Mouse (Mus musculus): ENCODE data around the gene Snrpa1. TPM values are rescaled to one million over a fixed set of nuclear protein-coding genes. Genes with fewer than 3 reads are reported as not detected.

The Snrpa1 gene
- polyA plus RNA-seq, 1 experiment from 2014 or later, result 58.0 TPM

- peak; percentile 42 for DNase-seq (ENCODE audit: low spot score)
Observed at GRCm38 (mm10) chr7:66109855-66110635, 51.2 kb downstream of the Snrpa1 start.

GRCm38 (mm10) chr7:66110636-66111112 lies 51.9 kb downstream of the Snrpa1 start:
- Histone ChIP-seq H3K27ac (ENCODE audit: low read length) (peak overlapping the region; percentile 86), H3K4me2 (replicated peaks; ENCODE audit: low read depth, low read length) (peak overlapping the region; percentile 89), H3K9me3 (ENCODE audit: low read length) (no peaks in the 10 kb centered on the region), H3K9ac (replicated peaks; ENCODE audit: low read depth) (peak overlapping the region; percentile 81), H3K27me3 (replicated peaks; ENCODE audit: insufficient read depth, low read length) (no peaks in the 10 kb centered on the region), H3K4me1 (ENCODE audit: insufficient read depth, low read depth, low read length) (peaks cover 12% of the 10 kb centered on the region; the same call in 1 of the 2 replicates), H3K36me3 (ENCODE audit: insufficient read depth, low read length) (no peaks in the 10 kb centered on the region), H3K4me3 (ENCODE audit: low read depth, low read length) (peak overlapping the region; percentile 74)
- ATAC-seq, result no peak
- TF ChIP-seq CTCF (IDR thresholded peaks at IDR 0.05) (no peak), EP300 (IDR thresholded peaks at IDR 0.05) (no peak)
- DNase-seq (ENCODE audit: low spot score), result no peak
- 2% methylated on average over 10 of the region's 10 CpGs for WGBS

More at GRCm38 (mm10) chr7:66109855-66110635, 51.2 kb downstream of the Snrpa1 start:
- H3K4me2 ChIP-seq (replicated peaks; ENCODE audit: low read depth, low read length), result peak overlapping the region; percentile 89
- peaks cover 16% of the 10 kb centered on the region; the same call in 1 of the 2 replicates for H3K4me1 ChIP-seq (ENCODE audit: insufficient read depth, low read depth, low read length)
- H3K27me3 ChIP-seq (replicated peaks; ENCODE audit: insufficient read depth, low read length), result no peaks in the 10 kb centered on the region
- H3K27ac ChIP-seq (ENCODE audit: low read length), result peak overlapping the region; percentile 86
- TF ChIP-seq CTCF (IDR thresholded peaks at IDR 0.05) (no peak), EP300 (IDR thresholded peaks at IDR 0.05) (no peak)
- ATAC-seq, result peak; percentile 12
- H3K36me3 ChIP-seq (ENCODE audit: insufficient read depth, low read length), result no peaks in the 10 kb centered on the region
- under 1% methylated on average over 43 of the region's 77 CpGs for WGBS
- H3K9ac ChIP-seq (replicated peaks; ENCODE audit: low read depth), result peak overlapping the region; percentile 81
- no peaks in the 10 kb centered on the region for H3K9me3 ChIP-seq (ENCODE audit: low read length)
- H3K4me3 ChIP-seq (ENCODE audit: low read depth, low read length), result peak overlapping the region; percentile 74

- peak overlapping the region; percentile 86; the same call in 1 of the 2 replicates for H3K27ac ChIP-seq (ENCODE audit: low read length)
- peaks cover 10% of the 10 kb centered on the region; the same call in 1 of the 2 replicates for H3K4me1 ChIP-seq (ENCODE audit: insufficient read depth, low read depth, low read length)
- 60% methylated on average over 10 of the region's 10 CpGs for WGBS
Observed at GRCm38 (mm10) chr7:66111211-66111610, 52.4 kb downstream of the Snrpa1 start.

GRCm38 (mm10) chr7:66113561-66113960 lies 54.8 kb downstream of the Snrpa1 start:
- peaks cover 5% of the 10 kb centered on the region; the same call in 1 of the 2 replicates for H3K4me1 ChIP-seq (ENCODE audit: insufficient read depth, low read depth, low read length)
- no peak overlapping the region for H3K27ac ChIP-seq (ENCODE audit: low read length)
- H3K27me3 ChIP-seq (replicated peaks; ENCODE audit: insufficient read depth, low read length), result no peaks in the 10 kb centered on the region
- no peaks in the 10 kb centered on the region for H3K9me3 ChIP-seq (ENCODE audit: low read length)
- DNase-seq (ENCODE audit: low spot score) (no peak), ATAC-seq (no peak)
- no peaks in the 10 kb centered on the region for H3K36me3 ChIP-seq (ENCODE audit: insufficient read depth, low read length)
- TF ChIP-seq EP300 (IDR thresholded peaks at IDR 0.05) (no peak), CTCF (IDR thresholded peaks at IDR 0.05) (no peak)
- no peak overlapping the region for H3K9ac ChIP-seq (replicated peaks; ENCODE audit: low read depth)
- no peak overlapping the region for H3K4me3 ChIP-seq (ENCODE audit: low read depth, low read length)
- 69% methylated on average over 3 of the region's 3 CpGs for WGBS
- no peak overlapping the region for H3K4me2 ChIP-seq (replicated peaks; ENCODE audit: low read depth, low read length)

More at GRCm38 (mm10) chr7:66111211-66111610, 52.4 kb downstream of the Snrpa1 start:
- no peaks in the 10 kb centered on the region for H3K27me3 ChIP-seq (replicated peaks; ENCODE audit: insufficient read depth, low read length)
- DNase-seq (ENCODE audit: low spot score), result no peak
- TF ChIP-seq EP300 (IDR thresholded peaks at IDR 0.05) (no peak), CTCF (IDR thresholded peaks at IDR 0.05) (no peak)
- peak overlapping the region; percentile 89 for H3K4me2 ChIP-seq (replicated peaks; ENCODE audit: low read depth, low read length)
- no peak for ATAC-seq
- no peaks in the 10 kb centered on the region for H3K36me3 ChIP-seq (ENCODE audit: insufficient read depth, low read length)
- H3K9me3 ChIP-seq (ENCODE audit: low read length), result no peaks in the 10 kb centered on the region
- peak overlapping the region; percentile 81; the same call in 1 of the 2 replicates for H3K9ac ChIP-seq (replicated peaks; ENCODE audit: low read depth)
- peak overlapping the region; percentile 74 for H3K4me3 ChIP-seq (ENCODE audit: low read depth, low read length)

GRCm38 (mm10) chr7:66115821-66116343 lies 57.1 kb downstream of the Snrpa1 start:
- Histone ChIP-seq H3K27me3 (replicated peaks; ENCODE audit: insufficient read depth, low read length) (no peaks in the 10 kb centered on the region), H3K36me3 (ENCODE audit: insufficient read depth, low read length) (no peaks in the 10 kb centered on the region), H3K4me1 (ENCODE audit: insufficient read depth, low read depth, low read length) (peaks cover 5% of the 10 kb centered on the region; the same call in 1 of the 2 replicates), H3K4me2 (replicated peaks; ENCODE audit: low read depth, low read length) (peak overlapping the region; percentile 14; the same call in 1 of the 2 replicates), H3K9me3 (ENCODE audit: low read length) (no peaks in the 10 kb centered on the region), H3K27ac (ENCODE audit: low read length) (peak overlapping the region; percentile 14; the same call in 1 of the 2 replicates), H3K4me3 (ENCODE audit: low read depth, low read length) (no peak overlapping the region), H3K9ac (replicated peaks; ENCODE audit: low read depth) (no peak overlapping the region)
- DNase-seq (ENCODE audit: low spot score) (no peak), ATAC-seq (no peak)
- TF ChIP-seq EP300 (IDR thresholded peaks at IDR 0.05) (no peak), CTCF (IDR thresholded peaks at IDR 0.05) (no peak)
- WGBS, result 63% methylated on average over 11 of the region's 11 CpGs

- ATAC-seq, result peak; percentile 93
- peaks cover 5% of the 10 kb centered on the region; the same call in 1 of the 2 replicates for H3K4me1 ChIP-seq (ENCODE audit: insufficient read depth, low read depth, low read length)
- TF ChIP-seq EP300 (IDR thresholded peaks at IDR 0.05) (peak; percentile 61; the same call in 1 of the 2 replicates), CTCF (IDR thresholded peaks at IDR 0.05) (no peak)
- WGBS, result 50% methylated on average over 8 of the region's 8 CpGs
- H3K36me3 ChIP-seq (ENCODE audit: insufficient read depth, low read length), result no peaks in the 10 kb centered on the region
- H3K9me3 ChIP-seq (ENCODE audit: low read length), result no peaks in the 10 kb centered on the region
- H3K27ac ChIP-seq (ENCODE audit: low read length), result 0 out of 2 replicates have a peak overlapping the region, but pooled peaks have one; percentile 3
- H3K4me3 ChIP-seq (ENCODE audit: low read depth, low read length), result no peak overlapping the region
- DNase-seq (ENCODE audit: low spot score), result peak; percentile 87
- H3K9ac ChIP-seq (replicated peaks; ENCODE audit: low read depth), result no peak overlapping the region
- no peak overlapping the region for H3K4me2 ChIP-seq (replicated peaks; ENCODE audit: low read depth, low read length)
- H3K27me3 ChIP-seq (replicated peaks; ENCODE audit: insufficient read depth, low read length), result no peaks in the 10 kb centered on the region
Observed at GRCm38 (mm10) chr7:66116906-66117482, 58.2 kb downstream of the Snrpa1 start.
